Mouse (Mus musculus): Measurements from ENCODE around the gene Flt3. TPM values are rescaled to one million over a fixed set of nuclear protein-coding genes. Genes with fewer than 3 reads are reported as not detected.

Gene Flt3
- polyA plus RNA-seq, 1 experiment from 2014 or later, result 1.2 TPM

DNA sequence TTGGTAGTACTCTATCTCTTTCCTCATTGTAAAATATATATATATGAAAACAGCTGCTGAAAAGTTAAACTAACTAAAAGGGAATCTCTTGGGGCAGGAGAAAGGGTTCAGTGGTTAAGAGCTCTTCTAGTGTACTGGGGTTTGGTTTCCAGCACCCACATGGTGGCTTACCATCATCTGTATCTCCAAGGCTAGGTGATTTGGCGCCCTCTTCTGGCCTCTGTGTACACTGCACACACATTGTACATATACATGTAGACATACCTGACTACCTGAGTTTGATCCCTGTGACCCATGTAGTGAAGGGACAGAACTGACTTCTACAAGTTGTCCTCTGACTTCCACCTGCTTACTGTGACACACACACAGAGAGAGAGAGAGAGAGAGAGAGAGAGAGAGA is 5.2 kb downstream of the Flt3 start:
- Histone ChIP-seq H3K36me3 (ENCODE audit: control insufficient read depth, insufficient read depth, low read length) (no peaks in the 10 kb centered on the region), H3K27ac (ENCODE audit: low read length) (no peak overlapping the region), H3K4me1 (ENCODE audit: control insufficient read depth, insufficient read depth, low read length) (no peaks in the 10 kb centered on the region), H3K9ac (ENCODE audit: low read depth, low read length) (no peak overlapping the region), H3K27me3 (ENCODE audit: control insufficient read depth, insufficient read depth, low read depth, low read length) (peaks cover 15% of the 10 kb centered on the region), H3K4me3 (ENCODE audit: low read depth, low read length) (no peak overlapping the region), H3K9me3 (replicated peaks; ENCODE audit: control insufficient read depth, low read length, poor library complexity, severe bottlenecking) (no peaks in the 10 kb centered on the region), H3K4me2 (ENCODE audit: low read length) (no peak overlapping the region)
- WGBS, result 37% methylated on average over 1 of the region's 1 CpGs
- no peak for ATAC-seq

DNA sequence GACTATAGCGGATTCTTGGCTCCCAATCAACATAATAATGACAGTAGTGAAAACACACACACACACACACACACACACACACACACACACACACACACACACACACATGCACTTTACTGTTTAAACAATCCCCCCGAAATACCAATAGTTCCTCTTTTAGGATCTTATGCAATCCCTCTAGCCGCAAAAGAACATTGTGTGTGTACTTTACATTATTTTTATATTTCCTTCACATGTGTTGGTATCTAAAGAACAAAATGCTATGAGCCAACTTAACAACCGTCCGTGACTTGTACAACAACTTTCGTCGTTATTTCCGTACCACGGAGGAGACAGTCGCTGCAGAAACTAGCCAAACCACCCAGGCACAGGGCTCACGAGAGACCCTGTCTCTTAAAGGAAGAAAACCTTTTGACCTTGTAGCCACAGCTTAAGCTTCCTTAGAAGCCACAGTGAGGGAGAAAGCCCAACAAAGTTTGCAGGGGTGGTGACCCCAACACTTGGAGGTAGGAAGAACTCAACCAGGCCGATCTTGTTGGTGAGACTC is 7.5 kb downstream of the Flt3 start:
- no peak overlapping the region for H3K4me3 ChIP-seq (ENCODE audit: low read depth, low read length)
- no peaks in the 10 kb centered on the region for H3K36me3 ChIP-seq (ENCODE audit: control insufficient read depth, insufficient read depth, low read length)
- H3K27ac ChIP-seq (ENCODE audit: low read length), result no peak overlapping the region
- H3K4me1 ChIP-seq (ENCODE audit: control insufficient read depth, insufficient read depth, low read length), result no peaks in the 10 kb centered on the region
- no peak for ATAC-seq
- H3K9me3 ChIP-seq (replicated peaks; ENCODE audit: control insufficient read depth, low read length, poor library complexity, severe bottlenecking), result no peaks in the 10 kb centered on the region
- H3K9ac ChIP-seq (ENCODE audit: low read depth, low read length), result no peak overlapping the region
- H3K4me2 ChIP-seq (ENCODE audit: low read length), result no peak overlapping the region
- 89% methylated on average over 12 of the region's 12 CpGs for WGBS
- H3K27me3 ChIP-seq (ENCODE audit: control insufficient read depth, insufficient read depth, low read depth, low read length), result no peaks in the 10 kb centered on the region

DNA sequence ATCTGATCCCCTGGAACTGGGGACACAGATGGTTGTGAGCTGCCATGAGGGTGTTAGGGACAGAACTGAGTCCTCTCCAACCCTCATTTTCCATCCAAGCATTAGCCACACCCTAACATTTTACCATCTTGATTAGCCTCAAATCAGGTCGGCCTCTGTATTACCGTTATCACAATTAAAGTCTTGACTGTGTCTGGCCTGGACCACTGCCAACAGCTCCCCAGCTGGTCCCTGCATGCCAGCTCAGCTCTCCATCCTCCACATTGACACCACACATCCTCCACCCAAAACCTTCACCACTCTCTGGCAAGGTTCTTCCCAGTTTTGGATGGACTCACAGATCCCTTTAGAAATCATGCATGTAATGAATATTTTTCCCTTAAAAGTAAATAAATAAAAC is 9.5 kb downstream of the Flt3 start:
- Histone ChIP-seq H3K27ac (ENCODE audit: low read length) (no peak overlapping the region), H3K27me3 (ENCODE audit: control insufficient read depth, insufficient read depth, low read depth, low read length) (no peaks in the 10 kb centered on the region), H3K4me3 (ENCODE audit: low read depth, low read length) (no peak overlapping the region), H3K9me3 (replicated peaks; ENCODE audit: control insufficient read depth, low read length, poor library complexity, severe bottlenecking) (no peaks in the 10 kb centered on the region), H3K4me1 (ENCODE audit: control insufficient read depth, insufficient read depth, low read length) (no peaks in the 10 kb centered on the region), H3K9ac (ENCODE audit: low read depth, low read length) (no peak overlapping the region), H3K36me3 (ENCODE audit: control insufficient read depth, insufficient read depth, low read length) (no peaks in the 10 kb centered on the region), H3K4me2 (ENCODE audit: low read length) (no peak overlapping the region)
- 55% methylated on average over 2 of the region's 2 CpGs for WGBS
- ATAC-seq, result no peak

DNA sequence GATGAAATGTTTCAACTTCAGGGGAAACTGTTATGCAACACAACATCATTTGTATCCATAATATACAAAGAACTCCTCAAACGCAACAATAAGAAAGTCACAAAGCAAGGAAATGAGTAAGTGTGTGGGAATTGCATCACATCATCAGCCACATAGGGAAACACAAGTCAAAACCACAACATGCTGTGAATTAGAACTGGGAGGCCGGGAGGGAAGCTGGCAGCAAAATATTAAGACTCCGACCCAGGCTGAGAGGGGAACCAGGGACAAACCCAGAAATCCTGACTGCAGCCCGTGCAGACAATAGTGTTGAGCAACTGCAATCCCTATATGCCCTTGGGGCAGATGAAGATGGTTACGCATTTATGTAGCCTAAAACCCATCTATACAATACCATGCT is 11.2 kb downstream of the Flt3 start:
- H3K27ac ChIP-seq (ENCODE audit: low read length), result no peak overlapping the region
- 82% methylated on average over 5 of the region's 5 CpGs for WGBS
- no peak overlapping the region for H3K4me2 ChIP-seq (ENCODE audit: low read length)
- no peak overlapping the region for H3K4me3 ChIP-seq (ENCODE audit: low read depth, low read length)
- no peaks in the 10 kb centered on the region for H3K27me3 ChIP-seq (ENCODE audit: control insufficient read depth, insufficient read depth, low read depth, low read length)
- no peak for ATAC-seq
- H3K4me1 ChIP-seq (ENCODE audit: control insufficient read depth, insufficient read depth, low read length), result no peaks in the 10 kb centered on the region
- no peak overlapping the region for H3K9ac ChIP-seq (ENCODE audit: low read depth, low read length)
- H3K36me3 ChIP-seq (ENCODE audit: control insufficient read depth, insufficient read depth, low read length), result no peaks in the 10 kb centered on the region
- H3K9me3 ChIP-seq (replicated peaks; ENCODE audit: control insufficient read depth, low read length, poor library complexity, severe bottlenecking), result no peaks in the 10 kb centered on the region

DNA sequence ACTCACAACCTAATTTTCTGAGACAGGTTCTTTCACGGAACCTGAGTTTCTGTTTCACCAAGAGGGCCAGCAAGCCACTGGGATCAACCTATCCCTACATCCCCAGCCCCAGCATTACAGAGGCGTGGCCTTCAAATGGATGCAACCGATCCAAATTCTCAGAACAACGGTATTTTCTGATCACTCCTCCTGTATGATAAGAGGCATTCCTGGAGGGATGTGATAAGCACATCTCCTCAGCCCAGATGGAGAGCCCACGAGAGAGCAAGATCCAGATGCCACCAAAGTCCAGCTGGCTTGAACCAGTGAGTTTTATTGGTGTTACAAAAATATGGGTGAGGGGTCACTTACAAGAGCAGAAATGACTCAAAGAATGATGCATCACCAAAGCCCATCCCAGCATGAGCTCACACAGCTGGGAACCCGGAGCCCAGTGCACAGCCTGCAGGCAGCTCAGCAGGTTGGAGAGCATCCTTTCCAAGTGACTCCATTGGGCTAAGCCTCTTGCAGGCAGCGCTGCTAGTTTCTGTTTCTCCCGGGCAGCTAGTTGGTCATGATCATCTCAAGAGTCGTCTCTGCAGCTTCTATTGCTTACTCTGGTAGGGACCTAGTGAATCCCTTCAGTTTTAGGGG is 11.8 kb downstream of the Flt3 start:
- Histone ChIP-seq H3K27me3 (ENCODE audit: control insufficient read depth, insufficient read depth, low read depth, low read length) (no peaks in the 10 kb centered on the region), H3K4me2 (ENCODE audit: low read length) (no peak overlapping the region), H3K27ac (ENCODE audit: low read length) (no peak overlapping the region), H3K9ac (ENCODE audit: low read depth, low read length) (no peak overlapping the region), H3K36me3 (ENCODE audit: control insufficient read depth, insufficient read depth, low read length) (no peaks in the 10 kb centered on the region), H3K4me1 (ENCODE audit: control insufficient read depth, insufficient read depth, low read length) (no peaks in the 10 kb centered on the region), H3K4me3 (ENCODE audit: low read depth, low read length) (no peak overlapping the region), H3K9me3 (replicated peaks; ENCODE audit: control insufficient read depth, low read length, poor library complexity, severe bottlenecking) (no peaks in the 10 kb centered on the region)
- ATAC-seq, result no peak
- WGBS, result 83% methylated on average over 9 of the region's 9 CpGs

DNA sequence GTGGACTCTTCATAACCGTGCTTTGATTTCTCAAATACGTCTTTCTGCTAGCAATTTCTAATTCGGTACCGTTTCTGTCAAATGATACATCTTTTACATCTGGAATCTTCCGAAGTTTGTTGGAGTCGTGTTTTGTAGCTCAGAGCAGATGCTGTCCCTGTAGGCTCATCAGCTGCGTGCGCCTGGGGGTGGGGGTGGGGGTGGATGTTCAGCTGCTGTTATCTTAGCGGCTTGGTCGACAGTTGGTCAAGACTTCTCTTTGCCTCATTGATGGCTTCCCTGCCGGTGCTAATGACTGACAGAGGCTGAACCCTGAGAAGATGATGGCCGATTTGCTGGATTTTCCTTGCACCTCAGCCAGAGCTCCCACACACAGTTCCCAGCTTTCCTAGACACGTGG is 13.4 kb downstream of the Flt3 start:
- WGBS, result 91% methylated on average over 13 of the region's 13 CpGs
- Histone ChIP-seq H3K27me3 (ENCODE audit: control insufficient read depth, insufficient read depth, low read depth, low read length) (no peaks in the 10 kb centered on the region), H3K4me1 (ENCODE audit: control insufficient read depth, insufficient read depth, low read length) (no peaks in the 10 kb centered on the region), H3K27ac (ENCODE audit: low read length) (no peak overlapping the region), H3K9me3 (replicated peaks; ENCODE audit: control insufficient read depth, low read length, poor library complexity, severe bottlenecking) (no peaks in the 10 kb centered on the region), H3K9ac (ENCODE audit: low read depth, low read length) (no peak overlapping the region), H3K4me3 (ENCODE audit: low read depth, low read length) (no peak overlapping the region), H3K4me2 (ENCODE audit: low read length) (no peak overlapping the region), H3K36me3 (ENCODE audit: control insufficient read depth, insufficient read depth, low read length) (no peaks in the 10 kb centered on the region)
- ATAC-seq, result no peak

DNA sequence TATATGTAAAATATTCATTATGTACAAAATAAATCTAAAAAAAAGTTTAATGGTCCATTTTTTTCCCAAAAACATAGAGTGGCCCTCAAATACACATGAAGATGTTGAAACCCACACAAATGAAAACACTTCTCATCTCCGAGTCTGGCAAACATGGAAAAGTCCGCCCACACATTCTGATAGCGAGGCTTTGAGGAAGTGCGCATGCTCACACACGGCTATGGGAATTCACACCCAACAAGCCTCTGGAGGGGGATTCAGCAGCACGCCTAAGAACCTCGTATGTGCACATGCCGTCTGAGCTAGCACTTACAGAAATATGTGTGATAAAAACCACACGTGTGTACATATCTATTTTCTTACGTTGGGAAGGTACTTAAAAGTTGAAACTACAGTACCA is 18.9 kb downstream of the Flt3 start:
- 93% methylated on average over 10 of the region's 10 CpGs for WGBS
- Histone ChIP-seq H3K4me1 (ENCODE audit: control insufficient read depth, insufficient read depth, low read length) (no peaks in the 10 kb centered on the region), H3K9ac (ENCODE audit: low read depth, low read length) (no peak overlapping the region), H3K27me3 (ENCODE audit: control insufficient read depth, insufficient read depth, low read depth, low read length) (no peaks in the 10 kb centered on the region), H3K9me3 (replicated peaks; ENCODE audit: control insufficient read depth, low read length, poor library complexity, severe bottlenecking) (no peaks in the 10 kb centered on the region), H3K27ac (ENCODE audit: low read length) (no peak overlapping the region), H3K4me3 (ENCODE audit: low read depth, low read length) (no peak overlapping the region), H3K36me3 (ENCODE audit: control insufficient read depth, insufficient read depth, low read length) (no peaks in the 10 kb centered on the region), H3K4me2 (ENCODE audit: low read length) (no peak overlapping the region)
- no peak for ATAC-seq

DNA sequence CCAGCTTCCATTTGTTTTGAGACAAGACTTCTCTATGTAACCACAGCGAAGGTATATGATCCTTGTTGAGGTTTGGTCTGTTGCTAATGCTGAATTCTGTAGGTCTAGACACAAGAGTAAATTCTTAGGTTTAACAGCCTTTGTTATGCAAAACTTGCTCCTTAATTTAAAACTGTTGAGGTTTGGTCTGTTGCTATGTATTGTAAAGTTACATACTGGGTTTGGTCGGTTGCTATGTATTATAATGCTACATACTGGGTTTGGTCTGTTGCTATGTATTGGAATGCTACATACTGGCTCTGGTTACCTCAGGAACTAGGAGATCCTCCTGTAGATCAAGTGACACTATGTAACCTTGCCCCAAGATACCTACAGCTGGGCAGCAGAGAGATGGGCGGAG is 20.8 kb downstream of the Flt3 start:
- 89% methylated on average over 3 of the region's 3 CpGs for WGBS
- Histone ChIP-seq H3K9ac (ENCODE audit: low read depth, low read length) (no peak overlapping the region), H3K36me3 (ENCODE audit: control insufficient read depth, insufficient read depth, low read length) (no peaks in the 10 kb centered on the region), H3K27ac (ENCODE audit: low read length) (no peak overlapping the region), H3K4me1 (ENCODE audit: control insufficient read depth, insufficient read depth, low read length) (no peaks in the 10 kb centered on the region), H3K4me2 (ENCODE audit: low read length) (no peak overlapping the region), H3K4me3 (ENCODE audit: low read depth, low read length) (no peak overlapping the region), H3K27me3 (ENCODE audit: control insufficient read depth, insufficient read depth, low read depth, low read length) (no peaks in the 10 kb centered on the region), H3K9me3 (replicated peaks; ENCODE audit: control insufficient read depth, low read length, poor library complexity, severe bottlenecking) (no peaks in the 10 kb centered on the region)
- no peak for ATAC-seq

DNA sequence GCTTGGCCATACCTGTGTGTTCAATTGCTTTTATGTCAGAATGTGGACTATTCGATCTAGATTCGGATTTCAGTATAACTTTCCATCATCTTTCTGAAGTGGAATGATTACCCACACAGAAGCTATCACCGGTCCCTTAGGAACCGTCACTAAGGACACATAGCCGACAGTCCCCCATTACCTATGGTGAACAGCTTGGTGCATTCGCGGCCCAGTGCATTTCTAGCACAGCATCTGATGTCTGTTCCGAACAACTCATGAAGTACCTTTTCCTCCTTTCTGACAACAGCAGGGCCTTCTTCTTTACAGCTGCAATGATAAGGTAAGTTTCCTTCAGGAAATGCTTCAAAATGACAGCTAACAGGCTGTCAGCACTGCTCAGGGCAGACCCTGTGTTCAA is 30.0 kb downstream of the Flt3 start:
- no peaks in the 10 kb centered on the region for H3K4me1 ChIP-seq (ENCODE audit: control insufficient read depth, insufficient read depth, low read length)
- ATAC-seq, result no peak
- no peaks in the 10 kb centered on the region for H3K9me3 ChIP-seq (replicated peaks; ENCODE audit: control insufficient read depth, low read length, poor library complexity, severe bottlenecking)
- WGBS, result 89% methylated on average over 8 of the region's 8 CpGs
- no peaks in the 10 kb centered on the region for H3K36me3 ChIP-seq (ENCODE audit: control insufficient read depth, insufficient read depth, low read length)
- no peak overlapping the region for H3K4me2 ChIP-seq (ENCODE audit: low read length)
- no peak overlapping the region for H3K9ac ChIP-seq (ENCODE audit: low read depth, low read length)
- no peaks in the 10 kb centered on the region for H3K27me3 ChIP-seq (ENCODE audit: control insufficient read depth, insufficient read depth, low read depth, low read length)
- H3K27ac ChIP-seq (ENCODE audit: low read length), result no peak overlapping the region
- H3K4me3 ChIP-seq (ENCODE audit: low read depth, low read length), result no peak overlapping the region

All from midbrain, embryonic 16.5 days (tissue).